Mouse (Mus musculus) small intestine, adult 2 months (tissue): ENCODE data around the gene Pitpnc1.

Experiments
- CTCF ChIP-seq: fragments of 200-500 bp; IDR thresholded peaks from 2 replicates; pipeline ENCODE4 v1.5.1; 2012; ENCODE audit warnings: low read depth, mild to moderate bottlenecking, control low read depth, inconsistent platforms, low read length, moderate library complexity, mixed read lengths; ENCODE audit not compliant: insufficient replicate concordance, insufficient read length; ENCODE audit errors: extremely low read depth
- POLR2A ChIP-seq: fragments of 200-500 bp; IDR thresholded peaks from 2 replicates; pipeline ENCODE4 v1.6.1; 2012; ENCODE audit warnings: low read depth, mild to moderate bottlenecking, control low read depth, inconsistent platforms, low read length, moderate library complexity

- no peak for TF ChIP-seq CTCF
- no peak for TF ChIP-seq POLR2A
These were observed 271.2 kb downstream of the Pitpnc1 start for GRCm38 (mm10) chr11:107199281-107199680.
